Mouse (Mus musculus) lung, postnatal 0 days (tissue): ENCODE data around the gene Tnfaip8l1.

ENCODE experiments used
- CTCF ChIP-seq: IDR thresholded peaks from 2 replicates; pipeline ENCODE4 v1.5.1; 2016; ENCODE audit warnings: antibody characterized with exemption, mild to moderate bottlenecking
- EP300 ChIP-seq: IDR thresholded peaks from 2 replicates; pipeline ENCODE4 v1.6.1; 2016; ENCODE audit warnings: antibody characterized with exemption, mild to moderate bottlenecking, control low read depth

DNA sequence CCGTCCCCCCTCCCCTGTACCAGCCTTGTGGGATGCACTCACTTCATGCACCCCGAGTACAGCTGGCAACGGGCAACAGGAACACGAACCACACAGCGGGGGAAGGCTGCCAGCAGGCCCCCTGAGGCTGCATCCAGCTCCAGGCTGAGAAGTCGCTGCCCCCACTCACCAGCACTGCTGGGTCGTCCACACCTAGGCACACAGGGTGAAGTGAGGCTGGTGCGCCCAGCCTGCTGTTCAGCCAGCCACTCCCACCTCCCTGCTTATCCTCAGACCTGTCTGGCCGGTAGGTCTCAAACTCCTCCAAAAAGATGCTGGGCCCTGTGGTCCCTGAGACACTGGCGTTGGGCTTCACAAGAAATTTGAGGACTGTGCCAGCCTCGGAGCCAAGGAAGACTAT is 36.1 kb upstream of the Tnfaip8l1 start:
- TF ChIP-seq CTCF = no peak
- TF ChIP-seq EP300 = no peak
